Mouse (Mus musculus): Measurements from ENCODE around the gene Ndufb8. TPM values are rescaled to one million over a fixed set of nuclear protein-coding genes. Genes with fewer than 3 reads are reported as not detected.

Gene Ndufb8
- polyA plus RNA-seq, 1 experiment from 2014 or later: 499 TPM

DNA sequence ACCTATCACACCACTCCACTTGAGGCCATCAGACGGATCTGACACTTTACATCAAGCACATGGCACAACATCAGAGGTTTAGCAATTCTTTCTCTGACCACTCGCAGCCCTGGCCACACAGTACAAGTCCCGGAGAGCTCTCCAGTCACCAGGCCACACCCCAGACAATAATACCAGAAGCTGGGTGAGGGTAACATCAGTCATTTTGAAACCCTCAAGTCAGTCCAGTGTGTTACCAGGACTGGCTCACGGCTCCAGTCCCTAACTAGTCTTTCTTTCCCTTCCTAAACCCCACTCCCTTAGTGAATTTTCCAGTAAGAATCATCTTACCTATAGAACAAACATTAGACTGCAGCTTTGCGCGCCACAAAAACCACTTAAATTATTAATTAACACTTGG lies 25.2 kb downstream of the Ndufb8 start:
- H3K4me3 ChIP-seq (replicated peaks): no peak overlapping the region
- no peaks in the 10 kb centered on the region for H3K4me1 ChIP-seq (replicated peaks)
- H3K27ac ChIP-seq: no peak overlapping the region
- 80% methylated on average over 6 of the region's 6 CpGs for WGBS
- no peaks in the 10 kb centered on the region for H3K36me3 ChIP-seq
- peaks cover 11% of the 10 kb centered on the region; the same call in 1 of the 2 replicates for H3K27me3 ChIP-seq
- H3K9me3 ChIP-seq: no peaks in the 10 kb centered on the region
- ATAC-seq (ENCODE audit: insufficient number of reproducible peaks, insufficient read depth, low FRiP score, low TSS enrichment, low read depth): no peak
- no peak overlapping the region for H3K9ac ChIP-seq (replicated peaks)
- no peak overlapping the region for H3K4me2 ChIP-seq

DNA sequence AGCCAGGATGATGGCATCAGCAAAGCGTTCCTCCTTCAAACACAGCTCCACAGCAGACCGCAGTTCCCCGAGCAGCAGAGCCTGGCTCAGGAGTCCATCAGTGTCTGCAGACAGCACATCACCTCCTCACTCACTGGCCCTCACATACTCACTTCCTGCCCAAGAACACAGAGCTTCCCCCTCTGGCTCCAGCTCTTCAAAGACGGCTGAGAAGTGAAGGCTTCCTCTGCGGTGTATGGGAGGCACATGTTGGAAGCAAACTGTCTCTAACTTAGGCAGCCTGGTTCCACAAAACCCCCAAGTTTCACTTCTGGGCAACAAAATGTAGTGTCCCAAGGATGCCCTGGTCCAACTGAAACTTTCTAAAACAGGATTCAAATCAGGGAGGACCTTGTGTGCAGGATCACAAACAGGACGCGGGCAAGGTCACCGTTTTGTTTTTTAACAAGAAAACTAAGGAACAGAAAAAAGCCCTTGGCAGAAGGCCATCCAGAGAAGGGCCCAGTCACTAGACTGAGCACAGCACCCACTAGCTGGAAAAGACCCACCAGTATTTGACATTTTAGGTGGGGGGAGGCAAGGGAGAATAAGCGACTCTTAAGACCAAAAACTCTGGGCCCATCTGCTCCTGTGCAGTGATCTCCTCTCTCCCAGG lies 29.6 kb downstream of the Ndufb8 start:
- WGBS: 81% methylated on average over 9 of the region's 9 CpGs
- Histone ChIP-seq H3K4me2 (no peak overlapping the region), H3K27ac (no peak overlapping the region)

DNA sequence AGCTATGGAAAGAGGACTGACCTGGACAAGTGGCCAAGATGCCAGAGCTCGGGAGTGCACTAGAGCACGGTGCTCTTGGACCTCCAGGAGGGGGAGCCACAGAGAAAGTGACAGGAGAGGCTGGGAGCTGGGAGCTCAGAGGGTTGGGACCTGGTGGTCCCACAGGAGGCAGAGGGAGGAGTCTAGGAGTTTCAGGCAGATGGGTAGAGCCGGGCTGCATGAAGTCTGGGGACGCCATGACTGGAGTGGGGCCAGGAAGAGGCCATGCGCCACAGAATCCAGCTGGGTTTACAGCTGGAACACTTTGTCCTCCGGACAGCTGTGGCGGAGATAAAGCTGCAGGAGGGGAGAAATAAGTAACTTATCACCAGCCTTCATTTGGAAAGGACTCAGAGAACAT lies 36.1 kb downstream of the Ndufb8 start:
- Histone ChIP-seq H3K27me3 (peaks cover 51% of the 10 kb centered on the region), H3K27ac (no peak overlapping the region), H3K4me2 (no peak overlapping the region), H3K4me3 (replicated peaks) (no peak overlapping the region), H3K9me3 (no peaks in the 10 kb centered on the region), H3K9ac (replicated peaks) (no peak overlapping the region), H3K4me1 (replicated peaks) (peaks cover 13% of the 10 kb centered on the region; the same call in 1 of the 2 replicates), H3K36me3 (no peaks in the 10 kb centered on the region)
- ATAC-seq (ENCODE audit: insufficient number of reproducible peaks, insufficient read depth, low FRiP score, low TSS enrichment, low read depth): no peak
- WGBS: 35% methylated on average over 7 of the region's 7 CpGs

More for the DNA sequence above, 29.6 kb downstream of the Ndufb8 start:
- Histone ChIP-seq H3K36me3 (no peaks in the 10 kb centered on the region), H3K4me3 (replicated peaks) (no peak overlapping the region), H3K9ac (replicated peaks) (no peak overlapping the region), H3K9me3 (no peaks in the 10 kb centered on the region), H3K27me3 (no peaks in the 10 kb centered on the region), H3K4me1 (replicated peaks) (no peaks in the 10 kb centered on the region)
- ATAC-seq (ENCODE audit: insufficient number of reproducible peaks, insufficient read depth, low FRiP score, low TSS enrichment, low read depth): no peak

DNA sequence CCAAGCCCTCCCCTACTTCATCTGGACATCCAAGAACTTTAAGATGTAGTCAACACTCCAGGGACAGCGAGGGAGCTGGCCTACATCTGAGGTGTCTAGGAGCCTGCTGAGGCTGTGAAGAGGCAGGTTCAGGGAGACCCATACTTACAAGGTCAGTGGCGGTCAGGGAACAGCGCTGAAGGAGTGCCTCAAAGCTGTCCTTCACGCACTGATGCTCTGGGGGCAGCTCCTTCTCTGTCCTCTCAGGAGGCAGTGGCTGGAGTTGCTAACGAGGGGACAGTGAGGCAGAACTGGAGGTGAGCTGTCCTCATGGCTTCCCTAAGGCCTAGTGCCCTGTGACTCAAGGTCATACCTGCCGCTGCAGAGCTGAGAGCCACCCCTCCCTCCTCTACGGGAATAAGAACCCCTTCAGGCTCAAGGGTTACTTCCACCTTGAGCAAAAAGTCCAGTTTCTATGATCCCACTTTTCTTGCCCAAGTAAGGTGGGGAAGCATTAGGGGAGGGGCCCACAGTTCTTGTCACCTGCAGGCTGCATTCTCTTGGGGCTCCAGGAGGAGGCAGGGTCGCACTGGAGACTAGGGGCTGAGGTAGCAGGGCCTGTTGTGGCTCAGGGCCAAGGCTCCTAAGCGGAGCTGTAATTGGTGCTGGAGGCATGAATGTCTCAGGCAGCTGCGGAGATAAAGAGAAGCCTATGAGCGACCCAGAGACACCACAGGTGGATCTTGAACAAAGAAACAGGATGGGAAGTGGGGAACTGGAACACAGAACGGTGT lies 37.1 kb downstream of the Ndufb8 start:
- 58% methylated on average over 12 of the region's 12 CpGs for WGBS
- ATAC-seq (ENCODE audit: insufficient number of reproducible peaks, insufficient read depth, low FRiP score, low TSS enrichment, low read depth): no peak

DNA sequence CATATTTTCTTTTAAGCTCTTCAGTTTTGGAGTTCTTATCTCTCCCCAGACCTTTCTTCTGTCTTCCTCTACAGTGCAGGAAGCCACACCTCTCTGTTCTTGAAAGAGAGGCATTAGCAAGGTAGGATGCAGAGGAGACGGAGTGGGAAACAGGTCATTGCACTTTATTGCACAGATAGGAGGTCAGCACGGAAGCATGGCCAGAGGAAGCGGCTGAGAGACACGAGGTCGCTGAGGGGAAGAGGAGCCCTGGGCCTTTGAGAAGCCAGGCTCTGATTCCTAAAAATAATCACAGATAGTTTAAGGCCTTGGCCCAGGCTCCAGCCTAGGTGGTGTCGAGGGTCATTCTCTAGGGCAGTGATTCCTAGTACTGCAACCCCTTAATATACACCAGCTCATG lies 39.5 kb downstream of the Ndufb8 start:
- H3K27me3 ChIP-seq: peaks cover 84% of the 10 kb centered on the region
- H3K27ac ChIP-seq: no peak overlapping the region
- no peak overlapping the region for H3K4me3 ChIP-seq (replicated peaks)
- H3K36me3 ChIP-seq: no peaks in the 10 kb centered on the region
- WGBS: 38% methylated on average over 6 of the region's 6 CpGs
- no peaks in the 10 kb centered on the region for H3K9me3 ChIP-seq
- ATAC-seq (ENCODE audit: insufficient number of reproducible peaks, insufficient read depth, low FRiP score, low TSS enrichment, low read depth): no peak
- H3K9ac ChIP-seq (replicated peaks): no peak overlapping the region
- H3K4me1 ChIP-seq (replicated peaks): peaks cover 28% of the 10 kb centered on the region
- no peak overlapping the region for H3K4me2 ChIP-seq

More for the DNA sequence above, 37.1 kb downstream of the Ndufb8 start:
- no peak overlapping the region for H3K4me2 ChIP-seq
- H3K9me3 ChIP-seq: no peaks in the 10 kb centered on the region
- no peak overlapping the region for H3K4me3 ChIP-seq (replicated peaks)
- H3K9ac ChIP-seq (replicated peaks): no peak overlapping the region
- peaks cover 13% of the 10 kb centered on the region; the same call in 1 of the 2 replicates for H3K4me1 ChIP-seq (replicated peaks)
- peaks cover 60% of the 10 kb centered on the region for H3K27me3 ChIP-seq
- H3K27ac ChIP-seq: no peak overlapping the region
- H3K36me3 ChIP-seq: no peaks in the 10 kb centered on the region

DNA sequence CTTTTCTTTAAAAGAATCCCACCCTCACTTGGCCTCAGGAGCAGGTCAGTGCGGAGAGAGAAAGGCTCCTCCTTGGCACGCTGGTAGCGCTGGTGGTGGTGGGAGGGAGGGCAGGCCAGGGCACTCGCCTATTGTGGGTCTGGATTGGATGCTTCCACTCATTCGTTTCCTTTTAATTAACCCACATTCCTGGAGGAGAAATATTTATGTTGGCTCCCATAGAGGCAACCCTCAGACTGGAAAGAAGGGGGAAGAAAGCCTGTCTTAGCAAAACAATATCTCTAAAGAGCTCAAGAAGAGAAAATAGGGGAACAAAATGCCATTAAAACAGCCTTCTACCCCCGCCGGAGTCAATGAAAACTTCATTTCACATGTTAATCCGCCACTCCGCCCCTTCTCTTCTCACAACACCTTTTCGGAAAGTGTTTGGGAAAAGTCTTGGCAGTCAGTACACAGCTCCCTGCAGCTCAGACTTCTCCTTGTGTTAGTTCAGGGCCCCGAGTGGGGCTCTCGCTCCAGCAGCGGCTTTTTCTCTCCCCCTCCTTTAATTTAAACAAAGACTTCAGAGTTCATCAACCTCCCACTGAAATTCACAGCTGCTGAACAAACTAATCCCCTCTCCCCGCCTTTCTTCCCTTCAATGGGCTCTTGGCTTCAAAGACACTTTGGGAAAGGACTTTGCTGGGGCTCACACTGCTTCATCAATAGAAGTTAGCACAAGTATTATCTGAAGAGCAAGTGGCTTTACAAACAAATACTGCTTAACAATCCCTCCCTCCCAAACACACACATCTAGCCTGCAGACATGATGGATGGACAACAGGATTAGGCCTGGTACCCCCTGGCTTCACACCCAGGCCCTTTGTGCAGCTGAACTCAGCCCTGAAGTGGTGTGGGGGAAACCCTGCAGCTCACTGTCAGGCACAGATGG lies 40.5 kb downstream of the Ndufb8 start:
- Histone ChIP-seq H3K9me3 (no peaks in the 10 kb centered on the region), H3K27me3 (peaks cover 94% of the 10 kb centered on the region), H3K4me2 (no peak overlapping the region), H3K27ac (no peak overlapping the region), H3K36me3 (no peaks in the 10 kb centered on the region), H3K4me3 (replicated peaks) (no peak overlapping the region), H3K4me1 (replicated peaks) (peaks cover 30% of the 10 kb centered on the region), H3K9ac (replicated peaks) (no peak overlapping the region)
- WGBS: 9% methylated on average over 14 of the region's 14 CpGs
- no peak for ATAC-seq (ENCODE audit: insufficient number of reproducible peaks, insufficient read depth, low FRiP score, low TSS enrichment, low read depth)

DNA sequence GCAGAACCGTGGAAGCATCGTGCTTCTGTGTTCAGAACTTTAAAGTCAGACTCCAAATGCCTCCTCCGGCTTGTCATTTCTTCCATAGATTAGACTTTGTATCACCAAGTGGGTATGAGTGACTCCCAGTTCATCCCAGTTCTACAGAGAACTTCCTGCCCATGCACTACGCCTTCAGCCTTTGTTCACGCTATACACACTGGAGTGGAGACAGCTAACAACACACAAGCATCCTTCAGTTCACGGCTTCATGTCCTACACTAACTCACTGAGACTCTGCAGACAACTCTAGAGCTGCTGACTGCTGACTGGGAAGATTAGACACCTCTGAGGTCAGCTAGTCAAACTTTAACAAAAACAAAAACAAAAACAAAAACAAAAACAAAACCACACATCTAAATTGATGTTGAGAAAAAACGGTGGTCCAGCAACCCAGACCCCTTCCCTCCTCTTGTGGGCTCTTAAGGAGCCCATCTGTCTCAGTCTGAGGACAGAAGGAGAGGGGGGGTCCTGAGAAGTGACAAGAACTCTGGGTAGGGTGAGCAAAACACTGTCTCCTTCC lies 41.2 kb downstream of the Ndufb8 start:
- Histone ChIP-seq H3K9me3 (no peaks in the 10 kb centered on the region), H3K4me2 (no peak overlapping the region), H3K27me3 (peaks cover 99% of the 10 kb centered on the region), H3K4me3 (replicated peaks) (no peak overlapping the region), H3K9ac (replicated peaks) (no peak overlapping the region), H3K36me3 (no peaks in the 10 kb centered on the region), H3K4me1 (replicated peaks) (peaks cover 28% of the 10 kb centered on the region), H3K27ac (no peak overlapping the region)
- no peak for ATAC-seq (ENCODE audit: insufficient number of reproducible peaks, insufficient read depth, low FRiP score, low TSS enrichment, low read depth)
- 29% methylated on average over 7 of the region's 7 CpGs for WGBS

DNA sequence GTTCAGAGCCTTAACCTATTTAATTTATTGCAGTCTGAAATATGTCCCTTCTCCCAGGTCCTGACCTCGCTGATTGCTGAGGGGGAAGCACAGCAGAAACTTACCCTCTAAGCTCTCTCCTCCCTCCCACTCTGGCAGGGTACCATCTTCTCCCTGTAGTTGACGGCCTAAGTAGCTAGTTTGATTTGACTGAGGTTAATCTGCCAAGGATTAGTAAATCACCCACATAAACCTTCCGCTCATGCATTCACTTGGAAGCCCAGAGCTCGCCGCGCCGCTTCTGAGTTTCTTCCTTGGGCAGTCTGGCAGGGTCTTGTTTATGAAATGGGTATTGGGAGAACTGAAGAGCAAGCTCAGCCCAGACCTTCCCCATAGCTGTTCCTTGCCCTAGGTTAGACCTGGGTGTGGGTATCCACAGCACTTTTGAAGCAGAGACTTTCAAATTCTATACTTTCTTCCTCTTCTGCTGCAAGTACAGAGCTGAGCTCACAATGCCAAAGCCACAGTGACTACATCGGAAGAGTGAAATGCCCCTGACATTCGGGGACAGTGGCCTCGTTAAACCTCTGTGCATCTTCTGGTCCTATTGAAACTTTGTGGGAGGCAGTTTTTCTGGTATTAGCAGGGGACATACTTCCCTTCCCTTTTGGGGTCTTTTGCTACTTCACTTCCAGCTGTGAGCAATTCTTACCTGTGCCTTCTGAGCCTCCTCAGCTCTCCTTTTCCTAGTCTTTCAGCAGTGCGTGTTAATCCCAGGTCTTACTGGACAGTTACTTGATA lies 42.0 kb downstream of the Ndufb8 start:
- Histone ChIP-seq H3K36me3 (no peaks in the 10 kb centered on the region), H3K4me3 (replicated peaks) (no peak overlapping the region), H3K27ac (no peak overlapping the region), H3K9me3 (no peaks in the 10 kb centered on the region), H3K9ac (replicated peaks) (no peak overlapping the region), H3K27me3 (peaks cover 99% of the 10 kb centered on the region), H3K4me2 (no peak overlapping the region), H3K4me1 (replicated peaks) (peaks cover 27% of the 10 kb centered on the region)
- ATAC-seq (ENCODE audit: insufficient number of reproducible peaks, insufficient read depth, low FRiP score, low TSS enrichment, low read depth): no peak
- WGBS: 17% methylated on average over 11 of the region's 11 CpGs

DNA sequence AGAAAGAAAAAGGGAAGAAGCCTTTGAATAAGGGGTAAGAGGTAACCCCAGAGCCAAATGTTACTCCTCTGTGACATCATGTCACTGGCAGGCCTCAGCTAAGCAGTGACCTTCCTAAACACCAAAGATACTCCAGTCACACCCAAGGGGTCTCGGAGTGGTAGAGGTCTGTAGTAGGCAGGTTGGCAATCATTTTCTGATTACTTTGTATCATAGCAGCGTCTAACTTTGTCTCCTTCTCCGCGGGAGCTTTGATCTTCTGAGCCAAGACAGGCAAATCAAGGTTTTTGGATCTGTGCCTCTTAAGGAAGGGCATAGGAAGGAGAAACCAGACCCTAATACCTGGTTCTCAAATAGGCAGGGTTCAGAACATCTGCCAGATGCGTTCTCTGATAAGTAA lies 42.6 kb downstream of the Ndufb8 start:
- H3K27ac ChIP-seq: no peak overlapping the region
- no peaks in the 10 kb centered on the region for H3K36me3 ChIP-seq
- peaks cover 95% of the 10 kb centered on the region for H3K27me3 ChIP-seq
- H3K9me3 ChIP-seq: no peaks in the 10 kb centered on the region
- no peak overlapping the region for H3K4me2 ChIP-seq
- no peak for ATAC-seq (ENCODE audit: insufficient number of reproducible peaks, insufficient read depth, low FRiP score, low TSS enrichment, low read depth)
- H3K9ac ChIP-seq (replicated peaks): no peak overlapping the region
- H3K4me3 ChIP-seq (replicated peaks): no peak overlapping the region
- peaks cover 27% of the 10 kb centered on the region for H3K4me1 ChIP-seq (replicated peaks)
- 25% methylated on average over 5 of the region's 5 CpGs for WGBS

DNA sequence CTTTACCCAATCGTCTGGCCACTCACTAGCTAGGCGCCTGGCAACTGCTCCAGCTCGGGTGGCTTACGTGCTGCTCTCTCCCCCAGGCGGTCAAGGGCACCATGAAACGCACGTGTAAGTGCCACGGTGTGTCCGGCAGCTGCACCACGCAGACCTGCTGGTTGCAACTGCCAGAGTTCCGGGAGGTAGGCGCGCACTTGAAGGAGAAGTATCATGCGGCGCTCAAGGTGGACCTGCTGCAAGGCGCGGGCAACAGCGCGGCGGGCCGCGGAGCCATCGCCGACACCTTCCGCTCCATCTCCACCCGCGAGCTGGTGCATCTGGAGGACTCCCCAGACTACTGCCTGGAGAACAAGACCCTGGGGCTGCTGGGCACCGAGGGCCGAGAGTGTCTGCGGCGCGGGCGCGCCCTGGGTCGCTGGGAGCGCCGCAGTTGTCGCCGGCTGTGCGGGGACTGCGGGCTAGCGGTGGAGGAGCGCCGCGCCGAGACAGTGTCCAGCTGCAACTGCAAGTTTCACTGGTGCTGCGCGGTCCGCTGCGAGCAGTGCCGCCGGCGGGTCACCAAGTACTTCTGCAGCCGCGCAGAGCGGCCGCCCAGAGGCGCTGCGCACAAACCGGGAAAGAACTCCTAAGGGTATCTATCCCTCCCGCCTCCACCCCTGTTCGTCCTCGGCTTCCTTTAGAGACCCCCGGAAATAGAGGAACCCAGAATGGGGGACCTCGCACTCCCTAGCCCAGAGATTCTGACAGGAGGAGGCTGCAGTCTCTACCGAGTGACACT lies 43.6 kb downstream of the Ndufb8 start:
- no peaks in the 10 kb centered on the region for H3K36me3 ChIP-seq
- under 1% methylated on average over 66 of the region's 66 CpGs for WGBS
- H3K4me2 ChIP-seq: peak overlapping the region; percentile 96
- peak overlapping the region; percentile 60 for H3K9ac ChIP-seq (replicated peaks)
- no peak overlapping the region for H3K27ac ChIP-seq
- no peak; the same call in 1 of the 2 replicates for ATAC-seq (ENCODE audit: insufficient number of reproducible peaks, insufficient read depth, low FRiP score, low TSS enrichment, low read depth)
- peaks cover 93% of the 10 kb centered on the region for H3K27me3 ChIP-seq
- no peaks in the 10 kb centered on the region for H3K9me3 ChIP-seq
- peak overlapping the region; percentile 51 for H3K4me3 ChIP-seq (replicated peaks)
- H3K4me1 ChIP-seq (replicated peaks): peaks cover 27% of the 10 kb centered on the region
